Mouse (Mus musculus): ENCODE data around the gene Psmb1.
"Not testable (repeated sequence)": the region's sequence is repeated elsewhere in the genome, so short reads cannot be mapped to it uniquely, and the experiment has no call there.

Psmb1 gene

DNA sequence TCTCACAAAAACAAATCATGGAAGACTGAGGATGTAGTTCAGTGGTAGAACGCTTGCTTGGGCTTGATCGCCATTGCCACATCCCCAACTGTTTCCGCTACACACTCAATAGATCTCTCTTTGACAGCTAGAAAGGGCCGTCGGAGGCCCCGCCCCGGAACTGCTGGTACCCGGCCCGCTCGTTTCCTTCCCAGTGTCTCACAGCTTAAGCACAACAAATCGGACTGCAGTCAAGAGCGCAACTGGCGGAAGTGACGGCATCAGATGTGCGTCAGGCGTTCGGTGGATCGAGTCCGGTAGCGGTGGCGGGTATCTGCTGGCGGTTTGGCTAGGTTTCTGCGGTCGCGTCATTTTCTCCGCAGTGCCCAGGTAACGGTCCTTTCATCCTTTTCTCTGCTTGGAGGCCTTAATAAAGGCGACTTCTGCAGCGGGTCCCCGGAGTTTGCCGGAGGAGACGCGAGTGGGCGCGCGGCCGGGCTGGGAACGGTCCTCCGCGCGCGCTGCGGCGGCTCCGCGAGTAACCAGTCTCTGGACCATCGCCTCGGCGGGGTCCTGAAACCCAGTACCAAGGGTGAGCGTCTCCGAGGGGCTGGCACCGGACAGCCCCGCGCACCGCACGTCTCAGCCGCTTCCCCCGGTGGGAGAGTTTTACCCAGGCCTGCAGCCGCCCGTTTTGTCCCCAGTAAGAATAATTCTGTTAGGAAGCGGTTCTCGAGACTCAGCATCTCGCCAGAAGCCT is at the start of gene Psmb1, which contains the start of gene Tbp:
Psmb1 (minus strand) TSS at position 96 of the 739 bp plus-strand sequence.
Tbp (plus strand) TSS at position 233 of the 739 bp plus-strand sequence.
- DNase-seq (ENCODE audit: low read depth), result peak; percentile 98

DNA sequence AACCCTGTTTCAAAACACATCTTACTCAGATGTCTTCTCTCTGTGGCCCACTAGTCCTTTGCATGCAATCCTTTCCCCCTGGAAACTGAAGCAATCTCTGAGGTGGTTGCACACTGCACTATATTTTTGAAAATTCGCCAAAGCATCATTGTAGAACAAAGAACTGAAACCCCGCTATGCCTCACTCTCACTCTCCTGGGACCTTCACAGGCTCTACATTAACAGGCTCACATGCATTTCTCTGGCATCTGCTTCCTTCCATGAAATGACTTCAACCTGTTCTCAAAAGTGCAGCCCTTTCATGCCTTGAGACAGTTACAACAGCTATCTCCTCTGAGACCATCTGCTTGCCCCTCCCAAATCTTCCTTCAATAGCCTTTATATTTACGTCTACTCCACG is 46.9 kb upstream of the Psmb1 start:
- no peak for DNase-seq (ENCODE audit: low read depth)

DNA sequence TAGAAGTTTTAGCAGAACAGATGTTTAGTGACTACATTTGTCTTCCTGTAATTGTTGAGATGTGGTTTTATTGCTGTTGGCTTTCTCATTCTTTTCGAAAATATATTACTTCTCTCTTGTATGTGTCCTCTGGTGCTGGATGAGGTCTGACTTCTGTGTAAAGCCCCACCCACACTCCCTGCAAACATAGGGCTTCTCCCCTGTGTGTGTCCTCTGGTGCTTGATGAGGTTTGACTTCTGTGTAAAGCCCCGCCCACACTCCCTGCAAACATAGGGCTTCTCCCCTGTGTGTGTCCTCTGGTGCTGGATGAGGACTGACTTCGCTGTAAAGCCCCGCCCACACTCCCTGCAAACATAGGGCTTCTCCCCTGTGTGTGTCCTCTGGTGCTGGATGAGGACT is 44.3 kb upstream of the Psmb1 start:
- not testable (repeated sequence) for DNase-seq (ENCODE audit: low read depth)

DNA sequence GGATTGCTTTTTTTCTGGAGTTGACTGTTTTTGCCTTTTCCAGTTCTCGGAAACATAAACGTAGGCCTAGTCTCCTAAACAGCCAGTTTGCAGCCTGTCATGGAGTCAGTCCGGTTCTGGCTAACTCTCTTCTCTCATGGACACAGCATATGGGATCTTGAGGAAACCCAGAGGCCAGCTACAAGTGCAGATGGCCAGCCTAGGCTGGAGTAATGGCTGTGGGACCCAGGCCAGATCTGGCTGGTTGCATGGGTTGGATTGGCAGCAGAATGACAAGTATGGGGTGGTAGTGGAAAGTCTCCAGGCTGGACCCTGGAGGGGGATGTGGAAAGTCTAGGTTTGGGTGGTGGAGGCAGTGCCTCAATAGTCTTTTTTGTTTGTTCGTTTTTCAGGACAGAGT is 40.8 kb upstream of the Psmb1 start:
- DNase-seq (ENCODE audit: low read depth), result no peak

DNA sequence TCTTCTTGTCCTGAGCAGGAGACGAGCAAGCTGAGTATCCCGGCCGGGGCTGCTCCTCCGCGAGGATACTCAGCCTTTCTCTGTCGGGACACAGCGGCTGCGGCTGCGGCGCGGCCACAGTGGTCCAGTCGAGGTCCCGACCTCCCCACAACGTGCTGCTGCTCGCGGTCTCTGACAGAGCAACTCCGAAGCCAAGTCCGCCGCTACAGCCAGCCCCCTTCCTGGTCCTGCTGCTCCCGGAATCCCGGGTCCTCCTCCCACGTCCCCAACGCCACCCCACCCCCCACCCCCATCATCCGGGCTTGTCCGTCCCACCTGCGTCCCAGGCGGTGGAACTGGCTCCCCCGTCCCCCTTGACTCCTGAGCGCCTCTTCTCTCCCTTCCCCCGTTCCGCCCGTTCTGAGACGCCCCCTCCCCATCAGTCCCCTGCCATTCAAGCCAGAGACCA is 36.9 kb upstream of the Psmb1 start:
- no peak for DNase-seq (ENCODE audit: low read depth)

DNA sequence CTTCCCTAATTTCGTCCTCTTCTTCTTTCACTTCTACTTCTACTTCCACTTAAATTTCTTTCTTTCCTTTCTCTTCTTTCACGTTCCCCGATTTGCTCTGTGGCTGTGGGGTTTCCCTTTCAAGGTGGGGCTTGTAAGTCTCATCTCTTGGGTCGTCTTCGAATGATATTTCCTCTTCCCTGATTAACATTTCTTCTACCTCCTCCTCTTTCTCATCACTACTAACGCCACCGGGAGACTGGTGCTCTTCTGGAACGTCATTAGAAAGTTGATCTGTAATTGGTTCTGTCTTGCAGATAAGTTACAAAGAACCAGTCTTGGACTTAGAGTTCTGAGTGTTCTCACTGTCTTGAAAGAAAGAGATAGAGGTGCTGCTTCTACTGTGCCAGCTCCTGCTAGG is 36.4 kb upstream of the Psmb1 start:
- no peak for DNase-seq (ENCODE audit: low read depth)

DNA sequence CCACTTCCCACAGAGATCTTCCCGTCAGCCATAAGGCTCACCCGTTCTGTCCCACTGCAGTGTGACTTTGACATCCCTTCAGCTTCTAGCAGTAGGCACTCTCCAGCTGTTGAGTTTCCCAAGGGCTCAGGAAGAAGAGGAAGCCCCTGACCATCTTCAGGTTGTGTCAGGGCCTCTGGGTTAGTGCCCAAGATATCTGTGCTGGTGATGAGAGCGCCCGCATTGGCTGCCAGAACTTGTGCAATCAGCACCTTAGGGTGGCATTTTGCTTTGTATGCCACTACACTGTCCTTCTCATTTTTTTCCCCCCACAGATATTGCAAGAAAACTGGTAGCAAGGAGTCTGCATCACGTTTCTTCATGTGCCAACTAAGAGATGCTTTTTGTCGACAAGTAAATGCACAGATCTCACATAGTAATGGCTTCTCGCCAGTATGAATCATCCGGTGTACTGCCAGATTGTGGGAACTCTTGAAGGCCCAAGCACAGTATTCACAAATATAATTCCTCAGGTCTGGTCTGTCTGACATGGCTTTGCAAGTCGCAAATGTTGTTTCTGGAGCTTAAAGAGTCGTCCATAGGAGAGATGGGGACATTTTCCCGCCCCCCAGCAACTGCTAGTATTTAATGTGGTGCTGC is 35.7 kb upstream of the Psmb1 start:
- peak; percentile 91 for DNase-seq (ENCODE audit: low read depth)

DNA sequence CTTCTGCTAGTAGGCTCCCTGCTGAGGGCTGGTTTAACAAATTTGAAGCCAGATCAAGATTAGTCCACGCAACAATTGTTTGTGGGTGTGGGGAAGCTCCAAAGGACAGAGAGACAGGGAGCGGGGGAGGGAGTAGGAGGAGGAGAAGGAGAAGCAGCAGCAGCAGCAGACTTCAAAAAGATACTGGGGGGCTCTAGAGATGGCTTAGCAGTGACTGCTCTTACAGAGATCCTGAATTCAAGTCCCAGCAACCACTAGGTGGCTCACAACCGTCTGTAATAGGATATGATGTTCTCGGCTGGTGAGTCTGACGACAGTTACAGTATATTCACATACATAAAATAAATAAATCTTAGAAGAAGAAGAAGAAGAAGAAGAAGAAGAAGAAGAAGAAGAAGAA is 30.6 kb upstream of the Psmb1 start:
- DNase-seq (ENCODE audit: low read depth), result peak; percentile 68

DNA sequence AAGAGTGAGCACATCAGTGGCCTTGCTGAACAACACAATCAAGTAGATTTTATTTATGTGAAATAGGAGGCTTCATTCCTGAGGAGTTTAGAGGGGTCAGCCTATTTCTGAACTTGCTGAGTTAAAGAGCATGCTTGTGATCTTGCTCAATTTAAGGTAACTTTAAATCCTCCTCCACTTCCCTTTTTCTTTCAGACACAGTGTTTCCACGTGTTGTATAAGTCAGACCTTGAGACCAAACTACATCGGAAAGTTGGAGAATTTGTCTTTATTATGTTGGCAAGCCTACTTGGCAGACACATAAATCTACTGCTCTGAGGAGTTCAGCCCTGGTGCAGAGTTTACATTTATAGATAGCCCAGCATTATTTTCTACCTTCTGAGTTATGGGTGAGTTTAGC is 29.3 kb upstream of the Psmb1 start:
- no peak for DNase-seq (ENCODE audit: low read depth)

DNA sequence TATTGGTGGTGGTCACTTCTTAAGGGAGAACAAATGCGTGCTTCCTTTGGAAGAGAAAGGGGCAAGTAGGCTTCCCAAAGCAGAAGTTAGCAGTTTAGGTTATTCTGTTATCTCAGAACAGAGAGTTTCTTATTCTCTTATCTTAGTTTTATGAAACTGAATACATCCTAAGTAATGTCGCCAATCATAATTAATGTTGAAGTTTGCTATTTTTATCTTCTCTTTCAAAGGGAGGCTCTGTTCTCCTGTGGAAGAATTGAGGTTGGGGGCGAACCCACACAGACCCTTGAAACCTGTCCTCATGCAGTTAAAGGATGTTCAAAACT is 28.2 kb upstream of the Psmb1 start:
- DNase-seq (ENCODE audit: low read depth), result no peak

DNA sequence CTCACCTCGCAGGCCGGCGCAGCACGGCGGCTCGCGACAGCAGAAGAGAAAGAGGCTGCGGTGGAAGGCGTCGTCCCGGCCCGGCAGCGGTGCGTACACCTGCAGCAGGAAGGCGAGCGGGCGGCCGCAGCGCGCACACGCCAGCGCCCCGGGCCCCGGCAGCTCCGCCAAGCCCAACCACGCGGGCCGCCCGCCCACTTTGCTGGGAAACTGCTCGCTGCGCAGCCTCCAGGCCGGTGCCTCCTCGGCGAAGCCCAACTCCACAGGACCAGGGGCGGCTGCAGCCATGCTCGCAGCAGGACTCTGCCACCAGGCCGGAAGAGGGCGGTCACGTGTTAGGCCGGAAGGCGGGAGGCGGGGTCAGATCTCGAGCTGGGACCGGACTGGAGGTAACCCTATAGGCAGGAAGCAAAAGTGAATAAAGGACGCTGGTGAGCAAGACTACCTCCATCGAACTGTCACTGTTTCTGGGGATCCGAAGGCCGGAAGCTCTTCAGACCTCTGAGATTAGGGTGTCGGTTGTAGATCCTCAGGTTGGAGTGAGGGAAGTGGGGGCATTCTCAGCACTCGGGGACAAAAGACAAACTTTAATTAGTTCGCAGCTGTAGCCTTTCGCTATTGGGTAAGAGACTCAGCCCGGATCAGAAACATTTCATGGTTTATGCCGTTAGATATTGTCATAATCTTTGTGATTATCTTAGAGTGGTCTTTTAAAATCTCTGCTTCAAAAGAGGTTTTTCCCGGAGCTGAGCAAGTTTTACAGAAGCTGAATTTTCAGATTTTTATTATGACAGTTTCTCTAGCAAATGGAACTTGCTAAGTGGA is 27.6 kb upstream of the Psmb1 start, which contains the start of gene Pdcd2:
Pdcd2 (minus strand) TSS at position 316 of the 825 bp plus-strand sequence.
- DNase-seq (ENCODE audit: low read depth), result peak; percentile 98

DNA sequence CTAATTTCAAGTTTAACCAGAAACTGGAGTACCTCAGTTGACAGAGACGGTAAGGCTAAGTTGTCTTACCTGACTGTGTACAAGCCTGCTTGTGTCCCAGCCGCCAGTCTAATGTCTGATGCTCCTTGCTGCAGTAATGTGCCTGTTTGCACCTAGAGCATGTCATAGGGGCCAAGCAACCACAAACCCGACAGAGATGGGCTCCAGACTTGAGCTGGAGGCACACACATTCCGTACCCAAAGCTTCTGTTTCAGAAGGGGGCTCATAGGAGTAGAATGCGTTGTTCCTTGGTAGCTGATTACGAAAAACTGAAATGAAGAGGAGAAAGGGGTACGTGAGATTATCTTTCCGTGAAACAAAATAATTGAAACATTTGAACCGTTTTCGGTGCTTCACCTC is 26.8 kb upstream of the Psmb1 start:
- DNase-seq (ENCODE audit: low read depth), result peak; percentile 25

DNA sequence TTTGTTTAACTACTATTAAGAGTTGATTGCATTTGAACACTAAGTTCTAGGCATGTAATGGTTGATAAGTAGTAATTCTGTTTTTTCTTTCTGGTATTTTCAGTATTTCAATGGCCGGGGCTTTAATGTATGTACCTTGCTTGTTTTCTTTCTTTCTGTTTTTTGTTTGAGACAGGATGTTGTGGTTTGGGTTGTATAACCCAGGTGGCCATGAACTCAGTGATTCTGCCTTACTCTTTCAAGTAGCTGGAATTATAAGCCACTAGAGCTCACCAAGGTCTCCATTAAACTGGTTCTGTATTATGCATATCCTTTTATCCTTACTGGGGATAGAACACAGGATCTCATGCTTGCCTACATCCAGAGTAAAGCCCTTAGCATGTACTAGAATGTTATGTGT is 19.2 kb upstream of the Psmb1 start:
- no peak for DNase-seq (ENCODE audit: low read depth)

DNA sequence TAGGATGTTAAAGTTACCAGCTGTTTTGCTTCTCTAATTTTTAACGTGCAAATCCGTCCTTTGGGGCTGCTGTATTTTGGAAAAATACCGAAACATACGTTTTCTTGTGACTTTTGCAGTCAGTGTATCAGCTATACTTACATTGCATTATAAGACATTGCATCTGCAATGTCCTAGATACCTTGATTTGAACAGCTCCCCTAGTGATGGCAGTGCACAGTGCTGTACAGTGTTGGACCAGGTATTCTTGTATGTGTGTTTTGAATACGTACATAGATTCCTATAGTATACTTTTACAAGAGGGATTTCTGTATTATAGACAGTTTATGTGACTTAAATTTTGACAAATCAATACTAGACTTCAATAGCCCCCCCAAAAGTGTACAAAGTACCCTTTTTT is 18.6 kb upstream of the Psmb1 start:
- DNase-seq (ENCODE audit: low read depth), result no peak

DNA sequence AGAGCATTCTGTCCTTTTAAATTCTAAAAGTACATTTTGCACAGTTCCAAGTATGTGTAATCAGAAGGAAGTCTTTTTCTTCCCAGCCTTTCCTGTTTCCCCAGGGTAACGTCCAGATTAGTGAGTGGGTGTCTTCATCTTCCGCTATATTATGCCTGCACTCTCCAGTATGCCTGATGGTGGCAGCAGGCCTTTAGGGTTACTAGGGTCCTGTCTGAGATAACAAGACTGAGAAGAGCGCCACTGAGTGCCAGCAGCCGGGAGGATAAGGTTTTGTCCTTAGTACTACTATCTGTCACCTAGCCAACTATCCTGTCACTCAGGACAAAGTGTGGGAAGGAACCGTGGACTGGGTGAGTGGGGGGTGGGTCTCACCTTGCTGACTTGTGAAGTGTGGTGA is 18.2 kb upstream of the Psmb1 start:
- no peak for DNase-seq (ENCODE audit: low read depth)

DNA sequence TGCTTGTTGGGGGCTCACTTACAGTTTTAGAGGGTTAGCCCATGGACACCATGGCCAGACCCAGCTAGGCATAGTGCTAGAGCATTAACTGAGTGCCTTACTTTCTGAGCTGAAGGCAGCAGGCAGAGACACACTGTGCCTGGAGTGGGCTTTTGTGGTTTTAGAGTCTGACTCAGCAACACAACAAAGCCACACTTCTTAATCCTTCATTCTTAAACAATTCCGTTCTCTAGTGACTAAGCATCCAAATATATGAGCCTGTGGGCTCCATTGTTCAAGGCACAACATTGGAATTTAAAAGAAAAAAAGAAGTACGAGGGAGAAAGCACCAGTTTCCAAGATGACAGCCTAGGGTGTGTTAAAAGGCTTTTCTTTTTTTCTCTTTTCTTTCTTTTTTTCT is 11.1 kb upstream of the Psmb1 start:
- peak; percentile 63 for DNase-seq (ENCODE audit: low read depth)

DNA sequence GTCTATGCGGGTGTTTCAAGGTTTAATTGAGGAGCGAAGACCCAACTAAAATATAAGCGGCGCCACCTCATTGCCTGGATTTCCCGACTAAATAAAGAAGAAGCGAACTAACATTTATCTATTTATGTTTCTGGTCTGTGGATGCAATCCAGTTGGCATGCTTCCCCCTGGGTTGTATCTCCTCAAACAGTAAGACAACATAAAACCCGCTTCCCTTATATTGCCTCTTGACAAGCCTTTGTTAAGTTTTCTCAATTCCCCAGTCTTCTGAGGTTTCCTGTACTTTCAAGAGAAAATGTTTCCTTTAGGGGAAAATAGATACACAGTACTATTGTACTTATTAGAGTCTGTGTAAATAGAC is 818 bp downstream of the Psmb1 start:
- DNase-seq (ENCODE audit: low read depth), result peak; percentile 35

DNA sequence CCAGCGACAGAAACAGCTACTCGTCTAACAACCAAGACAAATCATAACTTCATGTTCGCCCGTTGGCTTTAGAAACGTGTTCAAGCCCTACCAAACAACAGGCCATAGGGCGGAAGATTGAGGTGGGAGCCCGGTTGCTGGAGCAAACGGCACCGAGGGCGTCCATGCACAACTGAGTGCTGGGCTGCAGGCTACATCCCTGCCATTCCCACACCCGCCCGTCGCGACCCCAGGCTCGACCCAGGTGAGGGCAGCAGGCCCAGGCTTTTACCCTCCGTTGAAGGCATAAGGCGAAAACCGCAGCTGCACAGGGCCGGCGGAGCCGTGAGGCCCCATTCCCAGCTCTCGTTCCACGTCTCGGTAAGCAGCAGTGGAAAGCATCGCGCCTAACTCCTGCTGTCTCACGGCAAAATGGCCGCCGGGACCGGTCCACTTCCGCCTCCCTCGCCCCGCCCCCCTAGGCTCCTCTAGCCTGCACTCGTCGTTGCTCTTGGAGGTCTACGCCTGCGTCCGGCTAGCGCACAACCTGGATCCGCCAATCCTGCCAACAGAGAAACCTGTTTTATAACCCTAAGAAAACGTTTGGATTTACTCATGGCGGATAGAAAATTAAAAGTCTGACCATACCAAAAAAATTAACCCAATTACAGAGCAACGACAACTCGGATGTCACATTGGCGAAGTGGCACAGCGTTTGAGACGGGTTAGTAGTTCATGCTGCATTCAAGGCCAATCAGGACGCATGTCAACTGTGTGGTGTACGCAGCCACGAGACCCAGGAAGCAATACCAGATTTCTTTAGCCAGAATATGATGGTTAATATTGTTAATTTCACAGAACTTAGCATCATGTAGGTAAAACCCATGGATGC is 1.4 kb downstream of the Psmb1 start:
- DNase-seq (ENCODE audit: low read depth), result peak; percentile 97

DNA sequence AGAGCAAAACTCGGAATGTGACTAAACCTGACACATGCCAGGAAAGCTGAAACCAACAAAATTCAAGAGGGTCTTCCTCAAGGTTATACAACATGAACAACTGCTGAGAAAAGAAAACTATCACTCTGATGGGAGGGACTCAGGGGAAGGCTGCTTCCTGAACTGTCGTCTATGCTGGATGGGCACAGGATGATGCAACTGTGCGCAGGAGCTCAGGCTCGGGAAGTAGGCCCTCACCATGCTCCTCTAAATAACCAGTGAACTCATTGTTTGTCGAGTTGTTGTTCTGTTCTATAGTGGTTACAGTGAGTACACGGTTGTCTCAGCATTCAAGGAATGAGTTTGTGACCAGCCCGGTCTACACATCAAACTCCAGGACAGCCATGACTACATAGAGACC is 9.0 kb downstream of the Psmb1 start:
- no peak for DNase-seq (ENCODE audit: low read depth)

DNA sequence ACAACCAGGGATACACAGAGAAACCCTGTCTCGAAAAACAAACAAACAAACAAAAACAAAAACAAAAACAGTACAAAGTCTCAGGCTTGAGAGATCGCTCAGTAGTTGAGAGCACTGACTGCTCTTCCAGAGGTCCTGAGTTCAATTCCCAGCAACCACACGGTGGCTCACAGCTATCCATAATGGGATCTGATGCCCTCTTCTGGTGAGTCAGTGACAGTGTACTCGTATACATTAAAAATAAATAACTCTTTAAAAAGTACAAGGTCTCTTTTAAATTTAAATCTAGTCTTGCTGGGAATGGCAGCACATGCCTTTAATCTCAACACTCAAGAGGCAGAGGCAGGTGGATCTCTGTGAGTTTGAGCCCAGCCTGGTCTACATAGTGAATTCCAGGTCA is 26.9 kb downstream of the Psmb1 start:
- DNase-seq (ENCODE audit: low read depth), result no peak

DNA sequence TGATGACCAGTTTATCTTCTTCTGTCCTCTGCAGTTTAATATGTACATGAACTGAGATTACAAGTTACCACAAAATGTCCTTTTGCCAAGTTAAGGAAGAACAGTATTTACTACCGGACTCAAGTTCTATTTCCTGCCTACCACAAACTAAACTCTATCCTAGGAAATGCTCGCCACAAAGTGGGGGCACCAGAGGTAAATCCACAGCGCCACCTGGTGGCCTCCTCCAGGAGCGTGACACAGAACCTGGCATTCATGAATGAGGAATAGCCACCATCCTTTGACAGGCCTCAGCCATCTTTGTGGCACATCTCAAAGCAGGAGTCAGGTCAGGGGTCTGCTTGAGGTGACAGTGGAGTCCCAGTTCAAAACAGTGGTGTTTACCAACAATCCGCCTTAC is 31.9 kb downstream of the Psmb1 start:
- peak; percentile 93 for DNase-seq (ENCODE audit: low read depth)

DNA sequence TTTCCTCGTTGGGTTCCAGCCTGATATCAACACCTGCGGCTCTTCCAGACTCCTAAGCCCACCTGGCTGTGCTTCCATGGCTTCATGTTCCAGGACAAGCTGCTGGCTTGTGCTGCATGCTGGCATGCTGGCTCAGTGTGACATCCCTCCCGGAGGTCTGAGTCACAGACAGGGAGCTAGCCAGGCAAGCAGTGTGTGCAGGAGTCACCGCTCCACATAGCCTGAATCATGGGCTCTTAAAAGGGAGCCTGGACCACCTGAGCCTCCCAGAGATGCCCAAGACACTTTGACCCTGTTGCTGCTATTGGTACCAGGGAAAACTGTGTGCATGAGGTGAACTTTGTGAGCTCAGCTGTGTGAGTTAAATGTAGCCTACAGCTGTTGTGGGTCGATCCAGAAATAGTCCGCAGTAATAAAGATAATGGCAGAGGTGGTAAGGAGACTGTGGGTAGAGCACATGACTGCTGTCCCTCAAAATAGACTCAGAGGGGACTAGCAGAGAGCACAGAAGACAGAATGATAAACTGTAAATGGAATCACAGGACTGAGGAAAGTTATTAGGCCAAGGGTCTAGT is 37.5 kb downstream of the Psmb1 start:
- DNase-seq (ENCODE audit: low read depth), result no peak
